Mouse (Mus musculus) liver, adult 2 months (tissue): ENCODE results near the gene Tceanc2.

Source experiments
- CTCF ChIP-seq: fragments of 200-500 bp; IDR thresholded peaks from 2 replicates; pipeline ENCODE4 v1.5.1; 2011; ENCODE audit warnings: low read depth, low read length, control low read depth
- POLR2A ChIP-seq: fragments of 200-500 bp; IDR thresholded peaks from 2 replicates; pipeline ENCODE4 v1.6.1; 2011; ENCODE audit warnings: low read length, control low read depth; ENCODE audit not compliant: insufficient read depth; ENCODE audit errors: extremely low read depth

DNA sequence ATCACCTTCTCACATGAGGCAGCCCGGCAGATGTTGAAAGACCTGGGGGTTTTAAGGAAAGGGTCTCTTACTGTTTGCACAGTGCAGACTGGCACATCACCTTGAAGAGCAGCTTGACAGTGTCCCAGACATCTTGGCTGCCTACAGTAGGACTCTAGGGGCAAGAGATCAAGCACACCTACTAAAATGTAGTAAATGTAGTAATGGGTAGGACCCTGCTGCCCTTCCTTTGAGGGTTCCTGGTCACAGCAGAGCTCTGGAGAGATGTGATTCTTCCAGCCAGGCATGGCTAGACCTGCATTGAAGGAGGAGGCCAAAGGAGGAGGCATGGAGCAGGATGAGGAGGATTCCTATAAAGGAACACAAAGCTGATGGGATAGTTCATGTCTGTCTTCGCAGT is 28.1 kb upstream of the Tceanc2 start:
- TF ChIP-seq CTCF (no peak), POLR2A (no peak)
